Mouse (Mus musculus) midbrain, embryonic 16.5 days (tissue): ENCODE measurements at regions not wholly inside any gene's neighbourhood (a gene's known extent, or its start where the extent isn't known, plus 50 kb on each side); places are given as distances from the start of the nearest gene placed in this dataset.

Experiments
- ATAC-seq: fragments of 200-750 bp; cut with Nextera tagmentation; 2 replicates; pipeline ENCODE4 v1.8.0; 2017; ENCODE audit warnings: moderate TSS enrichment
- H3K27ac ChIP-seq: fragments of 300-500 bp; sonication (generic); 2 replicates; pipeline ENCODE4 v1.5.1; 2014; ENCODE audit warnings: mild to moderate bottlenecking, low read length, mixed read lengths
- H3K27me3 ChIP-seq: fragments of 300-500 bp; sonication (generic); 2 replicates; pipeline ENCODE4 v1.6.1; 2014; ENCODE audit warnings: low read depth, low read length, mixed read lengths; ENCODE audit not compliant: control insufficient read depth, insufficient read depth
- H3K36me3 ChIP-seq: fragments of 300-500 bp; sonication (generic); 2 replicates; pipeline ENCODE4 v1.6.1; 2014; ENCODE audit warnings: mild to moderate bottlenecking, low read length, moderate library complexity, mixed read lengths; ENCODE audit not compliant: control insufficient read depth, insufficient read depth
- H3K4me1 ChIP-seq: fragments of 300-500 bp; sonication (generic); 2 replicates; pipeline ENCODE4 v1.6.1; 2014; ENCODE audit warnings: mild to moderate bottlenecking, low read length, mixed read lengths; ENCODE audit not compliant: control insufficient read depth, insufficient read depth
- H3K4me2 ChIP-seq: fragments of 300-500 bp; sonication (generic); 2 replicates; pipeline ENCODE4 v1.6.1; 2014; ENCODE audit warnings: mild to moderate bottlenecking, low read length, mixed read lengths
- H3K4me3 ChIP-seq: fragments of 300-500 bp; sonication (generic); 2 replicates; pipeline ENCODE4 v1.5.1; 2014; ENCODE audit warnings: low read depth, mild to moderate bottlenecking, low read length, moderate library complexity, mixed read lengths
- H3K9ac ChIP-seq: fragments of 300-500 bp; sonication (generic); 2 replicates; pipeline ENCODE4 v1.6.1; 2014; ENCODE audit warnings: low read depth, low read length, mixed read lengths
- H3K9me3 ChIP-seq: fragments of 300-500 bp; sonication (generic); replicated peaks from 2 replicates; pipeline ENCODE4 v1.6.1; 2014; ENCODE audit warnings: mild to moderate bottlenecking, low read length, mixed read lengths; ENCODE audit not compliant: control insufficient read depth, poor library complexity, severe bottlenecking
- WGBS: fragments of 180-500 bp; shearing (Covaris S2); extraction: QIAGEN DNeasy Blood & Tissue Kit; methylation state at CpG from one replicate; pipeline ENCODE4 v1.1.7; 2014; 5-methylcytosine and 5-hydroxymethylcytosine counted together

GRCm38 (mm10) chr11:71636785-71637184 is 112.9 kb upstream of the Wscd1 start:
- no peak overlapping the region for H3K9ac ChIP-seq
- H3K9me3 ChIP-seq, result no peaks in the 10 kb centered on the region
- H3K27ac ChIP-seq, result no peak overlapping the region
- H3K4me1 ChIP-seq, result peaks cover 5% of the 10 kb centered on the region; the same call in 1 of the 2 replicates
- no peak for ATAC-seq
- H3K27me3 ChIP-seq, result no peaks in the 10 kb centered on the region
- 23% methylated on average over 5 of the region's 5 CpGs for WGBS
- H3K4me2 ChIP-seq, result no peak overlapping the region
- H3K4me3 ChIP-seq, result no peak overlapping the region
- H3K36me3 ChIP-seq, result no peaks in the 10 kb centered on the region

- Histone ChIP-seq H3K9ac (no peak overlapping the region), H3K27me3 (no peaks in the 10 kb centered on the region), H3K4me3 (no peak overlapping the region), H3K4me2 (no peak overlapping the region), H3K36me3 (no peaks in the 10 kb centered on the region), H3K9me3 (no peaks in the 10 kb centered on the region), H3K4me1 (no peaks in the 10 kb centered on the region), H3K27ac (no peak overlapping the region)
- no peak for ATAC-seq
- 81% methylated on average over 5 of the region's 5 CpGs for WGBS
These were observed 106.8 kb upstream of the Wscd1 start for GRCm38 (mm10) chr11:71642886-71643285.

- 79% methylated on average over 5 of the region's 5 CpGs for WGBS
These were observed 97.9 kb upstream of the Wscd1 start for GRCm38 (mm10) chr11:71651756-71652380.

GRCm38 (mm10) chr11:71652381-71652775 is 97.3 kb upstream of the Wscd1 start:
- Histone ChIP-seq H3K4me1 (0 out of 2 replicates have a peak, but pooled peaks cover 5% of the 10 kb centered on the region), H3K27me3 (no peaks in the 10 kb centered on the region), H3K9me3 (0 out of 2 replicates have a peak, but pooled peaks cover 3% of the 10 kb centered on the region), H3K36me3 (no peaks in the 10 kb centered on the region), H3K27ac (no peak overlapping the region), H3K4me2 (no peak overlapping the region), H3K9ac (no peak overlapping the region), H3K4me3 (no peak overlapping the region)
- no peak for ATAC-seq
- 83% methylated on average over 5 of the region's 5 CpGs for WGBS

More at GRCm38 (mm10) chr11:71651756-71652380, 97.9 kb upstream of the Wscd1 start:
- no peaks in the 10 kb centered on the region for H3K27me3 ChIP-seq
- no peak for ATAC-seq
- no peaks in the 10 kb centered on the region for H3K36me3 ChIP-seq
- H3K27ac ChIP-seq, result no peak overlapping the region
- H3K9me3 ChIP-seq, result 0 out of 2 replicates have a peak, but pooled peaks cover 3% of the 10 kb centered on the region
- no peak overlapping the region for H3K4me3 ChIP-seq
- H3K9ac ChIP-seq, result no peak overlapping the region
- H3K4me1 ChIP-seq, result 0 out of 2 replicates have a peak, but pooled peaks cover 5% of the 10 kb centered on the region
- no peak overlapping the region for H3K4me2 ChIP-seq

GRCm38 (mm10) chr11:71658346-71658745 is 91.4 kb upstream of the Wscd1 start:
- WGBS, result 52% methylated on average over 2 of the region's 2 CpGs
- H3K4me3 ChIP-seq, result no peak overlapping the region
- 0 out of 2 replicates have a peak, but pooled peaks cover 3% of the 10 kb centered on the region for H3K9me3 ChIP-seq
- no peaks in the 10 kb centered on the region for H3K4me1 ChIP-seq
- H3K27me3 ChIP-seq, result no peaks in the 10 kb centered on the region
- no peaks in the 10 kb centered on the region for H3K36me3 ChIP-seq
- no peak for ATAC-seq
- no peak overlapping the region for H3K9ac ChIP-seq
- no peak overlapping the region for H3K27ac ChIP-seq
- no peak overlapping the region for H3K4me2 ChIP-seq

GRCm38 (mm10) chr11:71670111-71671050 is 79.3 kb upstream of the Wscd1 start:
- Histone ChIP-seq H3K9me3 (no peaks in the 10 kb centered on the region), H3K4me3 (no peak overlapping the region), H3K9ac (no peak overlapping the region), H3K4me1 (peaks cover 3% of the 10 kb centered on the region; the same call in 1 of the 2 replicates), H3K27ac (no peak overlapping the region), H3K4me2 (no peak overlapping the region), H3K27me3 (no peaks in the 10 kb centered on the region), H3K36me3 (no peaks in the 10 kb centered on the region)
- 82% methylated on average over 19 of the region's 19 CpGs for WGBS
- ATAC-seq, result no peak

GRCm38 (mm10) chr11:71672171-71673050 is 77.3 kb upstream of the Wscd1 start:
- ATAC-seq, result no peak
- Histone ChIP-seq H3K4me1 (peaks cover 3% of the 10 kb centered on the region; the same call in 1 of the 2 replicates), H3K27ac (no peak overlapping the region), H3K36me3 (no peaks in the 10 kb centered on the region), H3K4me2 (no peak overlapping the region), H3K27me3 (no peaks in the 10 kb centered on the region), H3K4me3 (no peak overlapping the region), H3K9me3 (no peaks in the 10 kb centered on the region), H3K9ac (no peak overlapping the region)
- 44% methylated on average over 8 of the region's 8 CpGs for WGBS

GRCm38 (mm10) chr11:71674319-71674718 is 75.4 kb upstream of the Wscd1 start:
- H3K4me3 ChIP-seq, result no peak overlapping the region
- peaks cover 3% of the 10 kb centered on the region; the same call in 1 of the 2 replicates for H3K4me1 ChIP-seq
- 41% methylated on average over 5 of the region's 5 CpGs for WGBS
- no peaks in the 10 kb centered on the region for H3K36me3 ChIP-seq
- no peaks in the 10 kb centered on the region for H3K9me3 ChIP-seq
- H3K27me3 ChIP-seq, result no peaks in the 10 kb centered on the region
- H3K27ac ChIP-seq, result no peak overlapping the region
- H3K9ac ChIP-seq, result no peak overlapping the region
- no peak overlapping the region for H3K4me2 ChIP-seq
- ATAC-seq, result 0 out of 2 replicates have a peak, but pooled peaks have one; percentile 66
